Mouse (Mus musculus): ENCODE data around the gene Aldob.

The Aldob gene

DNA sequence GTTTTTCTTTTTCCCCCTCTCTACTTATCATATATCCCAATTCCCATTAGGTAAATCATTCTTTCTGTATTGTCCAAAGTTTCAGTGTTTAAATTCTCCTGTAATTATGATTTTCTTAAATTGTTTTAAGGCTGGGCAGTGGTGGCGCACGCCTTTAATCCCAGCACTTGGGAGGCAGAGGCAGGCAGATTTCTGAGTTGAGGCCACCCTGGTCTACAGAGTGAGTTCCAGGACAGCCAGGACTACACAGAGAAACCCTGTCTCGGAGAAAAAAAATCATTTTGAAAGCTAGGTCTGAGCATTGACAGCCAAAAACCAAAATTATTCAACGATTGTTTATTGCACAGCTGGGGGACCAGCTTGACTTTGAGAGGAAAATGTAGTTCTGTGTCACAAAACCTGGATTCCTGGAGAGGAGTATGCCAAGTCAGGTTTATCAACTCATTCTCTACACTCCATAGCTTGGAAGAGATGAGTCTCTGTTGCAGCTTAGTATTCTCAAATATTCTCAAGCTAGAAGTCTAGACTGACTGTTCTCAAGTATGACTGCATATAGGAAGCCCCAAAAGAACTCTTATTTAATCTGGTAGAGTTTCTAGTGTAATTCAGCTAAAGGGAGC lies 13.6 kb downstream of the Aldob start:
- WGBS = 94% methylated on average over 4 of the region's 4 CpGs

DNA sequence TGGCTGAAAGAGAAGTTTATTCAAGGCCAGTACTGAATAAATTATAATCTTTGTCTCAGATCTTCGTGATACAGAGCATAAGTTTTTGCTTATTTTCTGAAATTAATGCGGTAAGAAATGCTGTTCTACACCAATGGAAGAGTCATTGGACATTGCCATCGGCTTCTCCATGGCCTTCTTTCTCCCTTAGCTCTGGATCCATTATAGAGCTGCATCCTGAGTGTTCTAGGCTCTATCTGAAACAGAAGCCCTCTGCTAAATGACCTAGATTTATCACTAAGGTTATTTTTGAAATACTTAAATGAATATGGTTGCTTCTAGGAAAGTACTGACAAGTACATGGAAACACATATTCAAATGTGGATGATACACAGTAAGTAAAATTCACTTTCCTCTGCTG lies 14.3 kb downstream of the Aldob start:
- 86% methylated on average over 3 of the region's 3 CpGs for WGBS

DNA sequence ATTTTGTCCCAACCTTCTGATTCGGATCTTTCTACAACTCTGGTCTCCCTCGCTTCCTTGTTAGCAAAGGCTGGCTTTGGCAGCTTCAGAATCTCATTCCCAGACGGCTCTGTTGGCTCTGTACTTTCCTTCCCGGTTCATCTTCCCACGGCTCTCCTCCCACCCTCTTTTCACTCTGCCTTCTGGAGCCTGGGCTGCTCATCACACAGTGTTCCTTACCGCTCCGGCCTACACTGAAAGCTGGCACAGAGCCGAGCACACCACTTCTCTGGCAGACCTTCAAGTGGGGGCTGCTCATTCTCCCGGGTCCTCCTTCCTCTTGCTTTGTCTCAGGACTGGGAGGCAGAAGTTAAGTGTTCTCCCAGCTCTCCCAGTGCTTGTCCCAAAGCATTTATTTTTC lies 26.8 kb downstream of the Aldob start:
- 35% methylated on average over 9 of the region's 9 CpGs for WGBS

DNA sequence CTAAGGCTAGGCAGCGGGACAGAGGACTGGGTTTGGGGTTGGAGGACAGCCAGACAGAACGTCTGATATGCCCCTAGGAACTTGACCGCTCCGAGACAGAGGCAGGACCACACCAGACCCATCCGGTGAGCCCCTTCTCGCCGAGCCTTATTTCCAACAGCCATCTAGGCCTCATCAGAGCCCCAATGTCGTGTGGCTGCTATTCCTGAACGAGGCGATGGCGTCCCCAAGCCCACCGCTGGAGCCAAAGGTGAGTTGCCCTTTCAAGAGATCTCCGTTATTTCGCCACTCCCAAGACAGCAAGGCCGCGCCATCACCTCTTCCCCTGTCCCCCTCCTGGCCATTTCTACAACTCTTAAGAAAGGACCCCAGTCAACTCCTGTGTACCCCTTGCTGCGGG lies 28.0 kb downstream of the Aldob start:
- under 1% methylated on average over 17 of the region's 17 CpGs for WGBS

DNA sequence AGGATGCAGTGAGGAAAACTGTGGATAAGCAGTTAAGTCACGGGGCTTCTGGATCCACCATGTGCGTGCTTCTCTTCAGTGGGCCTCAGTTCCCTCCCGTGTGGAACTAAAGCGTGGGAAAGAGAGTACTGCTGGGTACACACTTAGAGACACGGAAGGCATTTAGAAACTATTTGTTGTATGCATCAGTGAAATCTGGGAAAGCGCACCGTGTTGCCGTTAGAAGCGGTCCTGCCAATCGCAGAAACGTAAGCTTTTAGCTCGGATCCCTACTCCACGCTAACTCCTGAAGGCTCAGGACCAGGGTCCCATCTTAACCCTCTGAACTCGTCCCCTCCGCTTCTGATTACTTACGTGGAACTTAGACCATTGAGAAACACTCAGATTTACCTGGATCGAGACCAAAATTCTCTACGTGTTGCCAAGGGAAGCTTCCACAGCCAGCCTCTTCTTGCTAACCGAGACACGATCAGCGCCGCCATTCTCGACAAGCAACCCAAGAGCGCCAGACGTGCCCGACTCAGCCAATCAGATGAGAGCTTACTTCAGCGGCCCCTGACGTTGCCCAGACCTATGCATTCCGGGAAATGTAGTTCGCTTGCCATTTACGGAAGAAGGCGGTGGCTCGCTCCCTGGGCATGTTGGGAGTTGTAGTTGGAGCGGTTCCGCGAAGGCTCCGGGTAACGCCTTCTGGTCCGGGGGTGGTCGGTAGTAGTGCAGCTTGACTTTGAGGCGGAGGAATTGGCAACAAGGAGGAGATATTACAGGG lies 28.6 kb downstream of the Aldob start, which contains the start of the genes Mrpl50 and Zfp189:
Gene Mrpl50, minus strand, starts transcription at position 522 of the 769 bp plus-strand sequence.
Gene Zfp189, plus strand, starts transcription at position 605 of the 769 bp plus-strand sequence.
- WGBS = under 1% methylated on average over 41 of the region's 41 CpGs

DNA sequence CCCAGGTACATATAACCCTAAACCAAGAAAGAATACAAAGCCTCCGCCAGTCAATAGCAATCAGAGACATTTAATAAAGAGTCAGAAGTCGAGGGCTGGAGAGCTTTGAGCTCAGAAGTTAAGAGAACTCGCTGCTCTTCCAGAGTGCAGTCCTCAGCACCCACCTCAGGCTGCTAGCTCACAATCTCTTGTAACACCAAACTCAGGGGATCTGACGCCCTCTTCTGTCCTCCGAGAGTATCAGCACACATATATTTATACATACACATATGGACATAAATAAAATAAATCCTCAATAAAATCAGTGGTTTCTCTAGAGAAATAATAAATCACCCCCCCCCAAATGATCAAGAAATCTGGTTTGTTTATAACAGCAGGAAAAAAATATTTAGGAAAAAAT lies 29.9 kb downstream of the Aldob start:
- 78% methylated on average over 5 of the region's 5 CpGs for WGBS

DNA sequence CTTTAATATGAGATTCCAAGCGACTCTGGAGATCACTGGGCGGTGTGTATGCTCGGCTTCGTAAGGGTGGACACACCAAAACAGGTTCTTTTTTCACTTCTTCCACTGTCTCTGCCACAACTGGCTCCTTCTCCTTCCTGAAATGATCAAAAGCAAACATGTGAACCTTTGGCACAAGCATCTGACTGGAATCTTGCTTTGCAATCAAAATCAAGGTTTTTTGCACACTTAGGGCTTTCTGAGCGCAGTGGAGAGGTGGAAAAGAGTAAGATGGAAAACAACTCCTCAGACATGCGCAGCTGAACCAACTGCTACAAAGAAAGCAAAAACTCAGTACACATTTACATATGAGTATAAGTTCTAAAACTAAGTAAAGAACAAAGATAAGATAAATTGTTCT lies 34.9 kb downstream of the Aldob start:
- WGBS = 99% methylated on average over 6 of the region's 6 CpGs

DNA sequence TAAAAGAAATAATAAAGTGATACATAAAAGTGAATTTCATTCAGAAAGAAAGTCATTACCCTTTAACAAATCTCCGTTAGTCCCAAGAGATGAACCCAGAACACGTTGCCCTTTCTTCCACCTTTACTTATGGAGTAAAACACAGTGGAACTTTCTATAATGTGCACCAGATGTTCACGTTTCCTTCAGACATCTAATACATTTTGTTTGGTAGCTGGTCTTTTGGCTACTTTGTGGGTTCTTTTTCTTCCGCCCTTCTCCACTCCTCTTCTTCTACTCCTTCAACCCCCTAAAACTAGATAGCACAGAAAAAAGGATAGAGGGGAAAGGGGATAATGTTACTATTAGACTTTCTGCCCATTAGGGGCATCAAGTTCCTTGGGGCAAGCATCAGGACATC lies 36.7 kb downstream of the Aldob start:
- 91% methylated on average over 4 of the region's 4 CpGs for WGBS

DNA sequence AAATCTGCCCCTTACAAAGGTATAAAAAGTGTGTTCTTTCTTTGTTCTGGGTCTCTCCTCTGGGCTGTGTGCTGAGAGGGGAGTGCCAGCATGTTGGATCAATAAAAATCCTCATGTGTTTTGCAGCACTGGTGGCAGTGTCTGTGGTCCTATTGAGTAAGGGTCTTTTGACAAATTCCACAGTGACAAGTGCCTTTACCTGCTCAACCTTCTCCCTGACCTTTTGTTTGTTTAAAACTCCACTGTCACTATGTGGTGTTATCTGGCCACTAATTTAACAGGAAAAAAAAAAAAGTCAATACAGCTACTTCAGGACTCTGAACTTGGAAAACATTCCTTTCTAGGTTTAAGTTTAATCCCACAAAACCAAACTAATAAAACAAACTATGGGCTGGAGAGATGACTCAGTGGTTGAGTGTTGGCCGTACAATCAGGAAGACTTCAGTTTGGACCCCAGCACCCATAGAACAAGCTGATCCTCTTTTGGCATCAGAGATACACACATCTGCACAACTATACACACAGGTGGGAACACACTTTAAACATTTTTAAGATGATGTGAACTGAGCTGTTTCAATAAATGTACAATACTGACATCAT lies 39.0 kb downstream of the Aldob start:
- WGBS = 97% methylated on average over 1 of the region's 1 CpGs

DNA sequence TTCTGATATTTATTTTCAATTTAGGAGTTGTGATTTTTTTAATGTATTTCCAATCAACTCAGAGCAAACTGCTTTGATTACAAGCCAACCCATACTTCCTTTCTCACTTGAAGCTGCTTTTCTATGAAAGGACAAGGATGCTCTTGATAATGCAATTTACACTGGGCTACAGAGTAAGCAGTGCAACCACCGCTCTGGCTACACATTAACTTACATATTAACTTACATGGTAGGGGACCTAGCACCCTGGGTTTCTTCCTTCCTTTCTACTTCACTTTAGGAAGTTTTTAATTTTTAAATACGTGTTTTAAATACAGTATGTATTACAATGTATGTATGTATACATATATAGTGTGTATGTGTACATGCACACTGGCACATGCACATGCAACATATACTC lies 40.2 kb downstream of the Aldob start:
- WGBS = 89% methylated on average over 2 of the region's 2 CpGs

DNA sequence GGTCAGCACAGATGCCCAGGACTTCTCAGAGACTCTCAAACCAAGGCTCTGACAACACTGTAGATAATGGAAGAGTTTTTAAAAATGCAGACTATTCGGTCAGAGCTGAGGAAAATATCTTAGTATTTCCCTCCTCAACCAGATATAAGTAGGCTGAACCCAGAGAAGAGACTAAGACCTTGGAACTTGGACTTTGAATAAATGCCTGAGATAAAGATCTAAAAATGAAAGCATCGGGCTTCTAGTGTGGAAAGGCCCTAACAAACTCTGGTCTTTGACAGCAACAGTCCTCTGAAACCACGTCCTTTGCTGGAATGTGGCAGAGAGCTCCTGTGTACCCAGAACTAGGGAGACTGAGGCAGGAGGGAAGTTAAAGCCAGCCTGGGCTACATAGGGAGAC lies 43.0 kb downstream of the Aldob start, which contains the start of gene Baat:
Gene Baat, minus strand, starts transcription at position 172 of the 400 bp plus-strand sequence.
- 85% methylated on average over 3 of the region's 3 CpGs for WGBS

DNA sequence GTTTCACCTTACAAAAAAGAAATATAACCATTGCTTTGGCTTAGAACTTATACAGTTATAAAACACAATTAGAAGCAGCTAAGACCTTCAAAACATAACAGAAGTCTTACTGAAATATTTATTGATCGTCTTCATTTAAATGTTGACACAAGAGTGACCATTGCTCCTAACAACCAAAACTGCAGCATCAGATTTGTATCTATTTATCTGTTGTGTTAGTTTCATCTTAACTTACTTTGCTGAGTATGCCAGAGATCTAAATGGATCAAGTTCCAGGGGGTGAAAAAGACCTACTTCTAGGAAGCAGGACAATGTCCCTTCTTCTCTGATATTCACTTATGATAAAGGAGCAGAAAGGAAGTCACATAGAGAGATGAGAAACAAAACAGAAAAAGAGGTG lies 45.8 kb downstream of the Aldob start:
- WGBS = 90% methylated on average over 1 of the region's 1 CpGs

Measured in cerebral cortex, adult 2 months (tissue).